Mouse (Mus musculus): ENCODE results near the gene Olfr1218.

GRCm38 (mm10) chr2:89093848-89094247 is 32.9 kb upstream of the Olfr1218 start:
- TF ChIP-seq CTCF (IDR thresholded peaks at IDR 0.05; ENCODE audit: borderline replicate concordance, control insufficient read depth, extremely low read depth, insufficient read depth, low read length, poor library complexity) (no peak), POLR2A (IDR thresholded peaks at IDR 0.05; ENCODE audit: control insufficient read depth, extremely low read depth, insufficient read depth, low read length, poor library complexity) (no peak)

All from thymus, adult 2 months (tissue).